In genomic region chr7:117303705-117304104, GRCm38 (mm10) we compare ENCODE assay signal across 9 mouse cellular contexts.
DNase-seq lines count a peak whose midpoint lies in the region; ATAC-seq and TF ChIP-seq lines count a peak whose summit lies in the region.
"Had no signal": no experiment of that assay in that cellular context is flagged by ENCODE, and none has a peak within 500 bp of the region (broad histone marks: within the 10 kb centered on the region; RNA-seq: fewer than 3 reads in every experiment).

No protein-coding gene starts in this region.

- no peak overlapping the region for H3K4me3 ChIP-seq in ES-E14 (ENCODE audit: insufficient read depth in 1 of 2, low read depth in 1 of 2, low read length in 2 of 2, poor library complexity in 1 of 2, severe bottlenecking in 1 of 2)
- H3K4me3 ChIP-seq in intestine, embryonic 15.5 days (replicated peaks): no peak overlapping the region
- H3K4me3 ChIP-seq: embryonic facial prominence, embryonic 13.5 days; limb, embryonic 13.5 days had no signal

- ATAC-seq in intestine, embryonic 15.5 days: peak; percentile 31; the same call in 1 of the 2 replicates
- ATAC-seq in megakaryocyte, adult 5-6 weeks (ENCODE audit: poor library complexity, severe bottlenecking): no peak

- no peak overlapping the region for H3K9ac ChIP-seq in ES-E14 (ENCODE audit: insufficient read depth, low read depth, low read length, poor library complexity, severe bottlenecking)
- H3K9ac ChIP-seq in intestine, embryonic 15.5 days: no peak overlapping the region
- H3K9ac ChIP-seq: embryonic facial prominence, embryonic 13.5 days; limb, embryonic 13.5 days had no signal

- no peak overlapping the region for H3K4me2 ChIP-seq in intestine, embryonic 15.5 days (replicated peaks)
- H3K4me2 ChIP-seq: embryonic facial prominence, embryonic 13.5 days; limb, embryonic 13.5 days had no signal

- no peaks in the 10 kb centered on the region for H3K27me3 ChIP-seq in intestine, embryonic 15.5 days (replicated peaks)
- H3K27me3 ChIP-seq: embryonic facial prominence, embryonic 13.5 days; limb, embryonic 13.5 days had no signal

- no peaks in the 10 kb centered on the region for H3K4me1 ChIP-seq in ES-E14 (ENCODE audit: control insufficient read depth in 2 of 2, insufficient read depth in 2 of 2, low read length in 2 of 2, poor library complexity in 1 of 2)
- no peaks in the 10 kb centered on the region for H3K4me1 ChIP-seq in intestine, embryonic 15.5 days (replicated peaks)
- H3K4me1 ChIP-seq: embryonic facial prominence, embryonic 13.5 days; limb, embryonic 13.5 days had no signal

- no peak overlapping the region for H3K27ac ChIP-seq in ES-E14 (ENCODE audit: insufficient read depth, low read depth, low read length, poor library complexity, severe bottlenecking)
- no peak overlapping the region for H3K27ac ChIP-seq in intestine, embryonic 15.5 days
- H3K27ac ChIP-seq: embryonic facial prominence, embryonic 13.5 days; limb, embryonic 13.5 days had no signal

- DNase-seq in layer of hippocampus, adult 8-10 months (ENCODE audit: low spot score in 2 of 2): peak; percentile 8 to 20
- no peak for DNase-seq in layer of hippocampus, adult 9-10 months (ENCODE audit: low spot score)
- no peak for DNase-seq in ES-E14 (ENCODE audit: low read depth, low spot score)
- peak; percentile 38 for DNase-seq in adrenal gland, postnatal 14 days
- no peak for DNase-seq in T-cell, adult 2 months (ENCODE audit: low spot score)

- H3K36me3 ChIP-seq in ES-E14 (ENCODE audit: control insufficient read depth, insufficient read depth, low read length, poor library complexity, severe bottlenecking): no peaks in the 10 kb centered on the region
- H3K36me3 ChIP-seq in intestine, embryonic 15.5 days: no peaks in the 10 kb centered on the region
- H3K36me3 ChIP-seq: embryonic facial prominence, embryonic 13.5 days; limb, embryonic 13.5 days had no signal

- 21% methylated on average over 2 of the region's 2 CpGs for WGBS in intestine, embryonic 15.5 days

- no peaks in the 10 kb centered on the region for H3K9me3 ChIP-seq in ES-E14 (ENCODE audit: control insufficient read depth, insufficient read depth, low read depth, low read length)
- no peaks in the 10 kb centered on the region for H3K9me3 ChIP-seq in intestine, embryonic 15.5 days
- H3K9me3 ChIP-seq: embryonic facial prominence, embryonic 13.5 days; limb, embryonic 13.5 days had no signal

- in situ Hi-C loops in ES-E14 (cut with MboI; ENCODE audit: low sequenced_read_pairs in 2 of 2, unreplicated experiment in 2 of 2): no loop called here

TF ChIP-seq in ES-E14, 5 proteins besides CTCF, POLR2A, EP300 and RAD21:
- TF ChIP-seq MAFK (IDR thresholded peaks at IDR 0.05; ENCODE audit: insufficient read depth, low read depth, low read length) (no peak), HCFC1 (IDR thresholded peaks at IDR 0.05; ENCODE audit: borderline replicate concordance, insufficient read depth, low read length) (no peak), ZNF384 (IDR thresholded peaks at IDR 0.05; ENCODE audit: low read depth, low read length) (no peak), ZC3H11A (IDR thresholded peaks at IDR 0.05; ENCODE audit: borderline replicate concordance, low read depth, low read length) (peak; percentile 37; the same call in 1 of the 2 replicates)

Comparison
In these comparisons a context has a peak if more than half of its experiments do, and no peak if none do; other contexts are left out.
1. DNase-seq: peak in layer of hippocampus, adult 8-10 months (2 of 2) and adrenal gland, postnatal 14 days (single experiment); none in layer of hippocampus, adult 9-10 months (single experiment), ES-E14 (single experiment) and T-cell, adult 2 months (single experiment).